Mouse (Mus musculus) heart, adult 8-10 months (tissue): ENCODE results near the gene Cdhr3. TPM values are rescaled to one million over a fixed set of nuclear protein-coding genes. Genes with fewer than 3 reads are reported as not detected.

Source experiments
- DNase-seq: peaks from one replicate; pipeline ENCODE4 v3.0.0; 2022; ENCODE audit warnings: low spot score
- total RNA-seq, 4 experiments: library from RNA; stranded (reverse); gene quantifications; 2 replicates each; pipeline ENCODE4 v1.2.4; 2022

The Cdhr3 gene
- total RNA-seq, 4 experiments from 2014 or later: 0.13 to 1.9 (median 0.37) TPM; not detected in 1

DNA sequence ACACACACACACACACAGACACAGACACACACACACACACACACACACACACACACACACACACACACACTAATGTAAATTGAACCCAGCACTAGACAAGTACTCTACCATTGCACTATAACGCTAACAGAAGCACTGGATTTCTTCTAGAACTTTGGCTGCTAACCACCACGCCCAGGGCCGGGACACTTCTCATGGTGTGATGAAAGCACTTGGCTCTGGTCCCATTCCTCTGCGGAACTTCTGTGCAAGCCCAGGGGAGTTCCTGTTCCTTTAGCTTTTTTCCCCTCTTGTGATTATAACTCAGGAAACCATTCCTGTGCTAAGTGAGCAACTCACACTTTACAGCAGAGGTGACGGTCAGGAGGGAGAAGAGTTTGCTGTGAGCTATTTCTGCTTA, 9.3 kb downstream of the Cdhr3 start:
- peak; percentile 77 for DNase-seq

DNA sequence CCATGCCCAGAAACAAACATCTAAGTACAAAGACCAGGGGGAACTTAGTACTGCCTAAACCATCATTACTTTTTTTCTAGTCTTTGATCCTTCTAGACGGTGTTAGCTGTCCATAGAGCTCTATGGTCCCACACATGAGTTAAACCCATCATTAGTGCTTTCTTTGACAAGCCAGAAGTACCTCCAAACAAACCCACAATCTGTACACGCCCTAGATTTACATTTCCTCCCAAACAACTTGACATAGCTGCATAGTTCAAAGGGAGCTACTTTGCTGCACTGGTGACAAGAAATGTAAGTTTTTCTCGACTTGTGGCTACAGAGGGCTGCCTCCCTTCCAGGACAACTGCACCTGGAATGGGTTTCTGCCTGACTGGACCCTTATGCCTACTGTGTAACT, 16.4 kb downstream of the Cdhr3 start:
- DNase-seq: no peak

DNA sequence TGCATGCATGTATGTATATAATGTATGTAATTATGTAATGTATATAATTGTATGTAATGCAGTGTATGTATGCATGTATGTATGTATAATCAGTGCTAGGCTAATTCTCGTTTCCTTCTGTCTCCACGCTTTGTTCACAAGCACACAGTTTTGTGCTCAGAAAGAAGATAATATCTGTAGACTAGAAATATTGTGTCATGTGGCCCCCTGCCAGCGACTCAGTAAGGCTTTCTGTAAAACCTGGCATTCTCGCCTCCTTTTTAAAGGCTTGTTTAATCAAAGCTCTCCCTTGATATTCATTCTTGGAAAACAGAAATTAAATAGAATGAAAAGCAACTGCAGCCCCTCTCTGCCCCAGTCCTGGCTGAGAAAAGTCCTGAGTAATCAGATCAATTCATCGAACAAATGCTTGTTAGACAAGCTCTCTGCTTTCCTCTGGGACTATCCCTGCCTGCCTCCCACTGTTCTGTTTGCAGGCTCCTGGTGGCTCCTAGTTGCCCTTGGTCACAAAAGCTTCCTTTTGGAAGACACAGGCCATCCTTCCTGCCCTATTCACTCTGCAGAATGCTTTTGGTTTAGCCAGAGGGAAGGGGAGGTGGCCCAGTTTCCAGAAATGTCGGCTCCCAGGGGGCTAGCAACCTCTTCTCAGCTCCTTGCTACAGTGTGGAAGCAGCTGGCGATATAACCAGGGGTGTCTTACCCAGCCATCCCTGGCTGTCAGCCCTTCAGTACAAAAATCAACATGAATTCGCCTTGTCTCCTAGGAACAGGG, 20.6 kb downstream of the Cdhr3 start:
- no peak for DNase-seq

DNA sequence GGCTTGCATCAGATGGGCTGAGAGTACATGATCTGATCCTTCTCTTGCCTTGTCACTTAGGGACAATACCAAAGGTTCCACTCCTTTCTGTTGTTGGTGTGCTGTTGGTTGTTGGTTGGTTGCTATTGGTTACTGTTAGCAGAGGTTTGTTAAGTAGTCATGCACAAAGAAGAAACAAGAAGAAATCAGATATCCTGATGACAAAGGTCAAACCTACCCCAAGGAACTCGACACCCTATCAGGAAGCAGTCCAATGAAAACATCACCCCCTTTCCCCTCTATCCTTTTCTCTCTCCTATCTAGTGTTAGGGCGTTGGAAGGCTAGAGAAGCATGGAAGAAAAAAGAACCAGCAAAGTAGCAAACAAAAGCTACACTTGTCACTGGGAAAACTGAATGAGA, 23.7 kb downstream of the Cdhr3 start:
- DNase-seq: no peak

DNA sequence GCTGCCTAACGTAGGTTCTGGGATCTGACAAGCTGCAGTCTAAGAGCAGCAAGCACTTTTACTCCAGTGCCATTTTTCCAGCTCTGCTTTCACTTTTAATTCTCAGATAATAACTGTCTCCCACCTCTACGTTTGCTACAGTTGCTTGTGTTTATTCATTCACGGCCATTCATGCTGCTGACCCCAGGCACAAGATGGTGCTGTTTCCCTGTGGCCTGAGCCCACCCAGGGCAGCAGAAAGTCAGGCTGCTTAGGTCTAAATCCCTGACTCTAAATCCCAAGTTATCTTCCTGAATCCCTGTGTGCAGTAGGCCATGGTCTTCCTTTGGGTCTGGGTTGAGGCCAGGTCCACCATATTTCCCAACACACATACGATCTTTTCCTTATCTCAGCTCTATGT, 26.3 kb downstream of the Cdhr3 start:
- no peak for DNase-seq

DNA sequence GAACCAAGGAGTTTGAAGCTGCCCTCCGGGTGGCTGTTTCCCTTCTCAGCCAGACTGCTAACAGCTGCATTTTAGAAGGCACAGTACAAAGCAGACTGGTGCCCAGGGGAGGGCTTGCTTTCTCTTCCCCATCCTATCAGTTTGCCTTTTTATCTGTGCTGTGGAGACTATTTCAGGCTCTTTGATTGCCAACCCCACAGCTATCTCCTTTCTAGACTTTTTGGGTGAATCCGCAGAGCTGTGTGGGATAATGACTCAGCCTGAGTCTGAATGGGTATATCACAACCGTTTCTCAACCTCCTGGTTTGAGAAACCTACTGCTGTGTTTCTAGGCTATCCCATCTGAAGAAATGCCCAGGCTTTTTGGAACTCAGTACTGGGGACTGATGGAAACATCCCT, 27.5 kb downstream of the Cdhr3 start:
- DNase-seq: no peak

DNA sequence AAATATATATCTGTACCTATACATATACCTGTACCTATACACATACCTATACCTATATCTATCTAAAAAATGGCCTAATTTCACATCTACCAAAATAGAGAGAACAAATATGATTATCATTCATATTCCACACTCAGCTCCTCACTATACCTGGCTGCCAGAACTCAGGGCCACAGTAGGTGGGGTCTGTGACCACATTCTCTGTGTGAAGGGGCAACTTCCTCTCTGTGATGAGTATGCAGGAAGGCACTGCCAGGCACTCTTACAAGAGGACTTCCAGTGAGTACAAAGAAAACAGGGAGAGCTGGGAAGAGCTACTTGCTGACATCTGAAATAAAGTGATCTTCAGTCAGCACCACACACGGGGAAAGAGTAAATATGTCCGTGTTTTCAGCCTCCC, 28.4 kb downstream of the Cdhr3 start:
- DNase-seq: no peak

DNA sequence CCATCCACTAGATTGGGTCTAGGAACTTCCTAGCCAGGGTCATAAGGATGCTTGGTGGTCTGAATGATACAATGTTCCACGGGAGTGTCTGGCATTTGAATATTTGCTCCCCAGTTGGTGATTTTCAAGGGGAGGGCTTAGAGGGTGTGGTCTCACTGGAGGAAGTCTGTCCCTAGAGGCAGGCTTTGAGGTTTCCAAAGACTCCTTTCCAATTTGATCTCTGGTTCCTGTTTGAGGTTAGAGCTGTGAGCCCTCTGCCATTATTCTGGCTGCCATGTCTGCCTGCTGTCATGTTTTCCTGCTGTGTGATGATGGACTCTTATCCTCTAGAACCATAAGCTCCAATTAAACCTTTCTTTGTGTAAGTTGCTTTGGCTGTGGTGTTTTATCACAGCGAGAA, 29.4 kb downstream of the Cdhr3 start:
- no peak for DNase-seq

DNA sequence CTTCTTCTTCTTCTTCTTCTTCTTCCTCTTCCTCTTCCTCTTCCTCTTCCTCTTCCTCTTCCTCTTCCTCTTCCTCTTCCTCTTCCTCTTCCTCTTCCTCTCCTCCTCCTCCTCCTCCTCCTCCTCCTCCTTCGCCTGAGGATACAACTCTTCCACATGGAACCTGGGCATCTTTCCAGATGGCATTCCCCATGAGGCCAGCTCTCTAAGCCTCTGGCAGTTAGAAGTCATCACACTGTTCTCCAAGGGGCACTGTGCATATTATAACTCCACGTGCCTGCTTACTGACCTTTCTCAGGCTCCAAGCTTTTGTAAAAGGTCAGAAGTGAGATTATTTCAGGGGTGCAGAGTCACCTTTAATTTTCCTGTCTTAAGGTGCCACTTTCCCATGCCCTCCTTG, 30.3 kb downstream of the Cdhr3 start:
- DNase-seq: peak; percentile 45

DNA sequence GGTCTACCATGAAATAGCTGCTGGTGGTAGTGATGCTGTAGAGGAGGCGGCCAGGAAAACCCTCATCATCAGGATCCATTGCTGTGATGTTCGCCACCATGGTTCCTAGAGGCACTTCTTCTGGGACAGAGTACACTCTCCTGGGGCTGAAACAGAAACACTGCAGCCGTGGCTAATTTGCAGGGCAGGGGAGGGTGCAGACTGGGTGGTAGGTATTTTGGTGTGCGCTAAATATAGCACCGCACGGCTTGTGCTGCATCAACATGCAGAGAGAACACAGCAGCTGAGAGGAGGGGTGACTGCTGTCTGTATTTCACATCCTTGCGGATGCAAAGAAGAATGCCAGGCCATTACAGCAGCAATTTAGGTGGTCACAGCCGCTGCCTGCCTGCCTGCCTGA, 31.0 kb downstream of the Cdhr3 start:
- DNase-seq: peak; percentile 38

DNA sequence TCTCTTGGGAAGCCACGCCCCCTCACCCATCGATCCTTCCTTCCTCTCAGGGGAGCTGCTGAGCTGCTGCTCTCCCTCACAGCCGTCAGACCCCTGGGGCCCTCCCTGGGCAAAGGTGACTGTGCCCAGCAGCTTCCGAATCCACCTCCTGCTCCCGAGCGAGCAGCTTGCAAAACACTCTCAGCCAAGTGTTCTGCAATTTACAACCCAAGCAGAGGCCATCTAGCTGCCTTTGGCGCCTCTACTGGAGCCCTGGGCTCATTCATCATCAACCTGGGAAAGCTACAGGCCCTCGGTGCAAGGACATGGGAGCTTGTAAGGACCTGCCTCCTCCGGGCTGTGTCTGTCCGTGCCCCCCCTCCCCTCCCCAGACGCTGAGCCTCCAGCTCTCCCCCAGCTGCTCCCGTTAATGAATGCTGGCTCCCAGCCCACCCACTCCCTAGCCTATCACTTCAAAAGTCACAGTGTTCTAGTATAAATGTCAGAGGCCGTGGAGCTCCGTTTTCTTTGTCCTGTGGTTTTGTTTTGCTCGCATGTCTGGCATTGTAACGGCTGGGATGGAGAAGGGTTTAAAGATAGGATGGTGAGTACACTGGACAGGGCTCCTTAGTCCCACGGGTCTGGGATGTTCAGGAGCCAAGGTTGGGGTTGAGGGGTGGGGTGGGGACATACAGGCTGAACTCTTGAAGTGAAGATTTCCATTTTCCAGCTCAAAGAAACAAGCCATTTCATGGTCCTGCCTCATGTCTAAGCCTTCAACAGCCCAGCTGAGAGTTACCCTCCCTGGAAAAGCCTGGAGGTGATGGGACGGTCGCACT, 35.2 kb downstream of the Cdhr3 start:
- no peak for DNase-seq

DNA sequence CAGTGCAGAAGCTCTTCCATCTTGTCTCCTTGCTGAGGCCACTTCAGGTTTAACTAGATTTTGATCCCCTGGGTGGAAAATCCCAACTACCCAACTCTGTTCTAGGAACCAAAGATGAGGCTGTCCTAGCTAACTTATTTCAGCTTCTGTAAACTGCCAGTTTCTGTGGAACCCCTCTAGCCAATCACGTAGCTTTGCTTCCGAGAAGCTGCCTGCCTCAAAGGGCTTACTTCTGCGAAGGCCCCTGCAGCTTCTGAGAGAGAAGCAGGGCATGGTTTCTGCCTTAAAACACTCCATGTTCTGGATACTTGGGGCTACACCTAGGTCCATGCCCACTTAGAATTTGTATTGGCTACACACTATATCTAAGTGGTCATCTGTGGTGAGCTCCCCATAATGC, 36.1 kb downstream of the Cdhr3 start:
- DNase-seq: no peak

DNA sequence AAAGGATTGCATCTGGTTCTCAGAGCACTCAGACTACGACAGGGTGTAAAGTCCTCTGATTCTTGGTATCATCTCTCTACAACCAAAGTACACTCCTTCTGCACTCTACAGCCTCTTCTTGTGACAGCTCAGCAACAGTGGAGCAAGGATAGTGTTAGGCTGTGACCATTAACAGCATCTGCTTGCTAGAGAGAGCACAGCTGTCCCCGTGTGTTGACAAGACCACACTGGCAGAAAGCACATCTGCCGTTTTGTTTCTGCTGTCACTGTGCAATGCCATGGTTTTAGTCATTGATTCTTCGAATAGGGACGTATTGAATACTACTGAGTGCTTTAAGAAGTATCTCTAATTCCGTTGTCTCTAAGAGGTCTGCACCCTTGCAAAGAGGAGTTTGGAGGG, 36.6 kb downstream of the Cdhr3 start:
- no peak for DNase-seq

DNA sequence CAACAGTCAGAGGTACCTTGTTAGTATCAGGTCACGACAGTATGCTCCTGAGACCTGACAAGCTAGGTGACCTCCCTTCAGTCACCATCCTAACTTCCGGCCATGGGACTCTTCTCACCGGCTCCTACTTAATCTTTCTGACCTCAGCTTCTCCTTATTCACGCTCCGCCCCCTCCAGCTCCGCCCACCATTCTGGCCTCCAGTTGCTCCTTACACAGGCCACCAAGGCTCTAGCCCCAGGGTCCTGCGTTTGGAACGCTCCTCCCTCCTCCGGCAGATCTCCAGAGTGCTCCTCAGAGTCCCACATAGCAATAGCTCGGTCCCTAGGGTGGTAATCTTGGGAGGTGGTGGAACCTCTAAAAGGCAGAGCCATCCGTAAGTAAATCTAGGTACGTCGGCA, 38.9 kb downstream of the Cdhr3 start:
- DNase-seq: no peak

DNA sequence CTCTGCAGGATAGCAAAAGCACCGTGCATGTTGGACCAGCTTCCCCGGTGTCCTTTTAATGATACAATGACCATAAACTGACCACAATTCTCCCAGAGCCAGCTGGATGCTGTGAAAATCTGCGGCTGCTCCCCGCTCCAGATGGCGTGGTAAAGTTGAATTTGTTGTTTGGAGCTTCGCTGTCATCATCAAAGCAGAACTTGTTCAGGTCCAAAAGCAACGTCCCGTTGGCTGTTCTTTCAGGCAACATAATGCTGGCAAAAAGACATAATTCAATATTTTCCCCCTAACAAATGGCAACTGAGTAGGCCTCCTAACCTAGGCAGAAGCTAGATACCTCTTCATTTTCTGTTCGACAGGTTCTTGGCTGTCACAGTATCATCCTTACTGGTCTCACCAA, 39.4 kb downstream of the Cdhr3 start:
- no peak for DNase-seq

DNA sequence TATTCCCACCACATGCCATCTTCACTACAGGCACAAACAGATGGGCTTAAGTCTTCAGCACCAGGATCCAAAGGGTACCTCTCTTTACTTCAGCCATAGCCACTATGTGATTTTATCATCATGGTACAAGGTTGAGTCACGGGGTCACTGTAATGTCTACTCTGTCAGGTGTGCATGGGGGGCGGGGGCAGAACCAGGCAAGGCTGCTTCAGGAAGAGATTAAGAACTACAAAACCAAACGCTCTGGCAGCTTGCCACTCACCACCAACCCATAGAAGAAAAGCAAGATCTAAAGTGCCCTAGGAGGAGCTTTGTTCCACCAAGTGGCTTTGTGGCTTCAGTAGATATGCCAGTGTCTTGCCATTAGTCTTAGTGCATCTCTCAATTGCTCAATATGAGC, 44.3 kb downstream of the Cdhr3 start:
- DNase-seq: no peak

DNA sequence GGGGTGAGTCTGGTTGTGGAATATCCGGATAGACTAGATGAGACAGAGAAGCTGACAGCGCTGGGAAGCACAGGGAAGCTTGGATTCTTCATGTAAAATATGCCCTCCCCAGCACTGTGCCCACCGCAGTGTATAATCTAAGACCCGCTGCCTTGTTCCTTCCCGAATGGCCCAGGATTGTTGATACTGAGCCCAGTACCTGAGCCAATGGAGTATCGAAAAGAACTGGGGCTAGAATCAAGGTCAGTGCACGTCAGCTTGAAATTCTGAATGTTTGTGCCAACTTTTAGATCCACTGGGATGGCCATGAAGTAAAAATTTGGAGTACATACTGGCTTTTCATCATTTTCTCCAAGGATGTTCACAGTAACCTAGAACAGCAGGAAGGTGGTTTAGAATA, 46.2 kb downstream of the Cdhr3 start:
- DNase-seq: no peak

DNA sequence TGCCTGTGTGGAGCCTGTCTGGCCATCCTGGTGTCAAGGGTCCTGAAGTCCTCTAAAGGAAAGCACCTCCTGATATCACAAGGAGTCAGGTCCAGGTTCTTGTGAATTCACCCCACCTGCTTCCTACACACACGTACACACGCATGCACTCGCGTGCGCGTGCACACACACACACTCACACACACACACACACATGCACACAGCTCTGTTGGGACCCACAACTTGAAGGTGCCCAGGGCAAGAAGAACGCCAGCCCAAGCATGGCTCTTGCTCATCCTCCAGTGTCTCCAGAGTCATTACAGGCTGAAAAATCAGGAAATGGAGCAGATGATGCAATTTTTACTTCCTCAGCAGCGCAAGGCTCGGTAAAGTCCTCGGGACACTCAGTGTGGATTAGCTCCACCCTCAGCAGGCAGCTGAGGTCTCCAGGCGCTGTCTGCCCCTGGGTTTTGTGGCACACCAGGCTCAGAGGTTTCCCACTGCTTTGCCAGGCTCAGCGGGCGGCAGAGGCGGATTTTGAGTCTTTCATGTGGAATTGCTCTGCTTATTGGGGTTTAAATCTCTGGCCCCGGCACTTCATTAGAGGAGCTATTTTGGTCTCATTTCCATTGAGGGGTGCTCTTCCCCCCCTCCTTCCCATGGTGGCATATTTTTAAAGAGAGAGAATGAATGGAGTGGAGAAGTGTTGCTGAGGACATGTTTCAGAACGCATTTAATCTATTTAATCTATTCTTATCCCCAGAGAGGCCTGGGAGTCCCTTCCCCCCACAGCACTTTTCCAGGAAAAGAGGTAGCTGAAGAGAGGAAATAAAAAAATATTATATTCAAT, 46.9 kb downstream of the Cdhr3 start:
- peak; percentile 36 for DNase-seq

DNA sequence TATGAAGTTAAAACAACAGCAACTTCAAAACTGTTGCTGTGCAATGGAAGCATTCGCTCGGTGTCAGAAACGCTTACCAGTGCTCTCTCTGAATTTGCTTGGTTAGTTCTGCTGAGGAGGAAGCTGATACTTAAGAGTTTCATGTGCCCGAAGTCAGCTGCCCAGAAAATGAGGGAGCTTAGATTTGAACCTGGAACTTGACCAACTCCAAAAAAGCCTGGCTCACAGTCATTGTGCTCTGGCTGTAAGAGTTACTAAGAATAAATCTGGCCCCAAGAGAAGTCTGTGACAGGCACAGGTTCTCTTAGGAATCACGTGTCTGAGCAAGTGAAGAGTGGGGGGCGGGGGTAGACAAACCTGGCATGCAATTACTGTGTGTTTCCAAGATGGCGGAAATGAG, 51.2 kb downstream of the Cdhr3 start:
- peak; percentile 33 for DNase-seq

DNA sequence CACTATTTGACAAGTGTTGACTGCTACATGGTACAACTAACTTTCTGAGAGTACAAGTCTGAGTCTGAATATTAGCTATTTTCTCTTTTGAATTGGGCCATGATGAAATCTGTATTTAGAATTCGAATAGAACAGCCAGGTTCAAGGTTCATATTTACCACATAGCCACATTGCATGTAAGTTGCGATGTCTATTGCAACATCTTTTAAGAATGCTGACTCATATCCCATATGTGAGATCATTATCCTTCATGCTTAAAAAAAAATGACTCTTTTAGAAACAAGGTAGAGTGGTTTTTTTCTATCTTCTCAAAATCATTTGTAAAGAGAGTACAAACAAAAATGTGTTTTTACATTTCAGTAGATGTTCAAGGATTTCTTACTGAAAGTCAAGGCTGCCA, 51.9 kb downstream of the Cdhr3 start:
- DNase-seq: no peak

DNA sequence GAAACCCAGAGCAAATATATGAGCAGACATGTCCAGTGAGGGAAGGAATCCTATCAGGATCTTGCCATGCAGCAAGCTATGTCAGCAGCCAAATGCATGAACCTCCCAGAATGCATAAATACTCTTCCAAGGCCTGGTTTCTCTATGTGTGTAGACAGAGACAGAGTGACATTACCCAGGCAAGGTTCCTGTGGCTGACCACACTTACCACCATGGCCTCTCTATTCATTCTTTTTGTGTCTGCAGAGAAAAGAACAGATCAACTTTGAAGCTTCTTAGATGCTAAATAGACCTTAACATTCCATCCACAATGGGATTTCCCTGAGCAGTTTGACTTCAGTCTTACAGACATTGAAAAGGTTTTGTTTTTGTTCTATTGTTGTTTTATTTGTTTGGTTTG, 54.0 kb downstream of the Cdhr3 start:
- DNase-seq: no peak
